Mouse (Mus musculus) liver, postnatal 0 days (tissue): ENCODE data around the gene Adcy5.
A peak's percentile ranks its signal among the peaks of the same experiment; 100 is the strongest.

Experiments
- CTCF ChIP-seq: sonication (generic); IDR thresholded peaks from 2 replicates; pipeline ENCODE4 v1.5.1; 2016; ENCODE audit warnings: antibody characterized with exemption, low read depth
- EP300 ChIP-seq: IDR thresholded peaks from 2 replicates; pipeline ENCODE4 v1.6.1; 2016; ENCODE audit warnings: antibody characterized with exemption, low read depth, mild to moderate bottlenecking

DNA sequence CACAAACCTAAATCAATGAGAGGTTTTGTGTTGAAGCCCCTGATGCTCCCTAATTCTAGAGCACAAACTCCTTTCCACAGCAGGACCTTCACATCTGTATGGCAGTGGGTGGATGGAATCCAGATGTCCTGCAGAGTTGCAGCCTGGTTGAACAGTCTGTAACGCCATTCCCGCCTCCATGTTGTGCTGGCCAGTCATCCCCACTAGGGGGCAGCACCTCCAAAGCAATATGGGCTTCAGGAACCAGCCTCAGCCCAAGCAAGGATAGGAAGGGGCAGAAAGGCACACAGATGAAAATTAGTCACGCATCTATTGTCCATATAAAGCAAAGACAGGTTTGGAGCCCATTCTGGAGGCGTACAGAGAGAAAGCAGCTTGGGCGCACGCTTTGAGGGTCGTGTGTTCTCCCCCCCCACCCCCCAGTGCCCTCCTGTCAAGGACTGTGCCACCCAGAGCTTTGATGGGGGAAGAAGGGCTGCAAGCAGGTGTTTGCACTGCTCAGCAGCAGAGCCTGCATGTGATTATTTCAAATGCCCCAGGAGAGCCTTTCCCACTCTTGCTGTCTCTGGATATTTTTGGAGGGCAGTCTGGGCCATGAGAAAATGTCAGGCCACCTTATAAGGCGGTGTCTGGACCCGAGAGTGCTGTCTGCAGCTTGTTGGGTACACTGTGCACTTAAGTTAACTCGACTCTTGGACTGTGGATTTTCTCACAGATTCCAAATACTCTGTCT is 44.1 kb upstream of the Adcy5 start:
- TF ChIP-seq CTCF (peak; percentile 97), EP300 (no peak)
